Mouse (Mus musculus) spleen, postnatal 36 days (tissue): ENCODE measurements around the gene Eif6.

Experiments used
- DNase-seq, 2 experiments: peaks; one replicate each; pipeline ENCODE4 v3.0.0; 2022; ENCODE audit warnings: low spot score in 2 of 2, mixed read lengths in 1 of 2

Gene Eif6

DNA sequence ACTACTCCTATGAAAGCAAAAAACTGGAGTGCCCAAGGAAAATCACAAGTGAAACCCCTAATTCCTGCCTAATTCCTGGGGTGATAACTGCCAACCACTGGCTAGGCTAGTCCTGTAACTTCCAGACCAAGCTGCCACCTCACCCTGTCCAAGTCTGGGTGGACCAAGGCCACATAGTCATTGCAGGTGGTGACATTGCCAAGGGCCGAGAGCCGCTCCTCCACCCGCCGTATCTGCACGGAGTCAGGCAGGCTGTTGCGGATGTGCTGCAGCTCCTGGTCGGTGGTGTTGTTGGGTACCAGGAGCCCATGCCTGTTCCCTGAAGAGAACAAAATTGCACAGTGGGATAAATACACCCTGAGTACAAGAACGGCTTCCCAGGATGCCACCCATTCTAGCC, 3.0 kb downstream of the Eif6 start:
- DNase-seq: no peak

DNA sequence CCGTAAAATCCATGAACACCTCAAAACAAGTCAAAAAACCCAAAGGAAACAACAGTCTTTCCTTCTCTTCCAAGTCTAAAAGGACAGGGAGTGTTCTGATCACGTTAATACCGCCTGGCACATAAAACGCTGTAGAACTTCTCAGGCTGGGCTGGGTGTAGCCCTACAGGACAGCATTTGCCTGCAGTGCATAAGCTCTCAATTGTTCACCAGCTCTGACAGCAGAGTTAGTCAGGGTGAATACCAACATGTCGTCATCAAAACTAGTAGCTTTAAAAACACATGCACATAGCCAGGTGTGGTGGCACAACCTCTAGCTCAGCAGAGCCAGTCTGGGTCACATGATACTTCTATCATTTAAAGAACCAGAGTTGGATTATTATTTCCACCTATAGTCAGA, 5.9 kb downstream of the Eif6 start:
- DNase-seq: no peak

DNA sequence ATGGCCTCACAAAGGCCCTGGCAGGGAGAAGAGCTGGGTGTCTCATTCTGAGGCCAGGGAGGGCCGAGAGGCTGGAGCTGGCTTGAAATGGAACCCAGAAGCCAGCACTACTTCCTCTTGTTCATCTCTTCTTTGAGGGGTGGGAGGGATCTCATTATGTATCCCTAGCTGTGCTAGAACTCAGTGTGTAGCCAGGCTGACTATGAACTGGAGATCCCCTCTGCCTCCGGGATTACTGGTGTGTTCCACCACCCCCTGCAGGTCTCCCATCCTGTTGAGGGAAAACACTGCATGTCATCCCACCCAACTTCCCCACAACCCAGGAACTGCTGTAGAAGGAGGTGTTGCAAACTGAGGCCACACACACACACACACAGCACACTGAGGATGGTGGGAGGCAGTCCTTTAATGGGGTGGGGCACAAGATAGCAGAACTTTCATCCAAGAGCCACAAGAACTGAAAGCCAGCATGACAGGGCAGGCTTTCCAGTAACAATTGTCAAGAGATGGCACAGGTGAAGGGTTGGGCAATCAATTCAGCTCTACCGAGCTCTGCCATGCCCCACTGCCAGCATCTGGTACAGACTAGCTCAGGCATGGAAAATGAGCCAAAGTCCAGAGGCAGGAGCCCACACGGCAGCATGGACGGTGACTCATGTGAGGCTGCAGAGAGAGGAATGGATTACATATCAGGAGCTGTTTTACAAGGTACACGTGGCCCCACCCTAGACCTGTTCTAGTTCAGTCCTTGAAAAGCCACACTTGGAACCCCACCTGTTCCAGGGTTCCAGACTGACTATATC, 7.1 kb downstream of the Eif6 start:
- DNase-seq: no peak

DNA sequence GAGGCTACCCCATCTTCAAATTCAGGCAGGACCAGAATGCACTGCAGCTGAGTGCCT, 7.5 kb downstream of the Eif6 start, which contains the start of gene BC029722:
TSS of gene BC029722 (minus strand) at position 35 of the 57 bp plus-strand sequence.
- no peak for DNase-seq

DNA sequence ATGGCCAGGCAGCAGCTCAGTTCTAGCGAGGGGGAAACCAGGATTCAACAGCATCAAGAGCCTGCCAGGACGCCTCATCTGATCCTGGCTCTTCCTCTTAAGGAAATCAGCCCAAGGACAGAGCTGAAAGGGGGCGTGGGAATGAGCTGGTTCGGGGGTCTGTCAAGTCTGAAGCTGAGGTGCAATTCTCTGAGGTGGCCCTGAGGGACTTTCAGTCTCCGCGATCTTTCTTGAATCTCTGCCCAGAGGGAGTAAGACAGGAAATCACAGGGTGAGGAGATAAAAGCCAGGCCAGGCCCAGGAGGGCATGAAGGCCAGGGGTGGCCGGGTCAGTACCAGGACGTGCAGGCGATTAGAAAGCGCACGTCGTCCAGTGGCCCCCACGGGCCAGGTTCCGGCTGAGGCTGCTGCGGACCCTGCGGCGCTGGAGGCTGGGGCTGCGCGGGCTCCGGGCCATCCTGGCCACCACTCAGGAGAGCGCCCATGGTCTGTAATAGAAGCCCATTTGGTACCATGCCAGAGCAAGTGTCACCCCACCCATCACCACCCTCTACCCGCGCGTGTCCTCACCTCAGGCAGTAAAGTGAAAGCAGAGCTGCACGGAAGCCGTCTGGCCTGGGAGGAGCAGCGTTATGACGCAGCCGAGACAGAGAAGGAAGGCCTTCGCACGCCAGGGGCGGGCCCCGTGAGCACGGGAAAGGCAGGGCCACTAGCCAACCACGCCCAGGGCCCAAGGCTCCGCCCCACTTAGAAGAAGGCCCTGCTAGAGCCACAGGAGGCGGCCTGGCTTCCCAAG, 7.9 kb downstream of the Eif6 start:
- peak; percentile 95 to 96 for DNase-seq

DNA sequence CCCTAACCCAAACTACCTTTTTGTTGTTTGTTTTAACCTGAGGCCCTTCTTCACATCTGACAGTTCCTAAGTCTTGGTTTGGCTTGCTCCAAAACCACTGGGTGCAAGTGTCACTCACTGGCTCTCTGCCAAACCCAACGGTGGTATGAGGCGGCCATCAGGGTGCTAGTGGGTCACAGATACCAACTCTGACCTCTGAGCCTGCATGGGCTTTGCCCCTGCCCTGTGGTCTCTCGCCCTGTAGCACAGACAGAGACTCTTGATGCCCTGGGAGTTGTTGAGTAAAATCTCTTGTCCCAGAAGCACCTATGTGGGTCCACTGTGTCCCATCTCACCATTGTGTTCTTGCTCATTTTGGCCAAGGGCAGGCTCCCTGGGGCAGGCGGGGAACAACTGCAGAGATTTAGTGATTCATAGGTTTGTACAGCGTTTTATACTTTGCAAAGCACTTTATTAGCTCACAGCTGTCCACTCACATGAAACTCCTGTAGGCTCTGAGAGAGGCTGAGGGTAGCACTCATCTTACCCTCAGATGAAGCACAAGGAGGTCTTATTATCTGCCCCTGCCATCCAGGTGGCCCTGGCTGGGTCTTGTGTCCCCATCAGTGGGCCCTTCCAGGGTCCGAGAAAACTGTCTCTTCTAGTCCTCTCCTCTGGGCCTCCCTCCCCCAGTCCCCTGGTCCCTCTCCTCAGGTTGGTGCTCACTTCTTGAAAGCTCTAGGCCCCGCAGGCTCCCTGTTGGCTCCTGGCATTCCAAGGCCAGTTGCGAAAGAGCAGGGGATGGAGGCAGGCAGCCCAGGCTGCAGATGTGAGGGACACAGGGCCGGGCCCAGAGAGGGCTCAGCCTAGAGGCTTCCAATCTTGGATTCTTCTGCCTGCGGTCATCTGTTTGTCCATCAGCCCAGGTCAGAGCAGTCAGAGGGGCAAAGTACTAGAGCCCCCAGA, 9.2 kb downstream of the Eif6 start:
- DNase-seq: no peak

DNA sequence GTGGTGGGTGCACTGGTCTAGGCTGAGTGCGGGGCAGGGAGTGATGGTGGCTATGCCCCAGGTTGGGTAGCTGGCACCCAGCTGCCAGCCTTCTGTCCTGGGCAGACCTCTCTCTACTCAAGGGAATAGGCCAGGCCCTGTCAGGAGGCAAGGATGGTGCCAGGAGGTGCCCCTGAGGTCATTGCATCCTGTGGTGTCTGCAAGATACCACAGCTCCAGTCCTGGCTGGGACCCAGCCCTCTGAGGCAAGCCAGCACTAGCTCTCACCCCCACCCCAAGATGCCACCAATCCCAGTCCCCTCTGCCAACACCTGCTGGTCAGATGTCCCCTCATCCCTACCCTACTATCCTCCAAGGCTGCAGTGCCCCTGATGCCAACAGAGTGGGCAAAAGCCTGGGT, 10.5 kb downstream of the Eif6 start:
- DNase-seq: no peak

DNA sequence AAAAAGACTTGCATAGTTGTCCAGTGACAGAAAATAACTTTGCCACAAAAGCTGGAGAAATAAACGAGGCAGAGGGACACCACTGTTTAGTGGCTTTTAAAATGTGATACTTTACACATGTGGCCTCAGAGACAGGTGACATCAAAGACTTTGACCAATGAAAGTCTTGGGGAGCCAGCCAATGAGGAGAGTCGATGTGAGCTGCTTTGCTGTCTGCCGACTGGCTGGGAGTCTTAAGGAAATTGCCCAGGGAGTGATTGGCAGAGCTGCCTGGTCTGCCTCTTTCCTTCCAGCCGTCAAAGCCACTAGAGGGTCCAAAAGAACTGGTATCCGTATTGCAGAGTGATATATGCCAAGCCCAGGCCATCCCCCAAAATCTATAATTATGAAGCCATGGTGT, 11.9 kb downstream of the Eif6 start:
- peak in 1 of 2 experiments; percentile 18 for DNase-seq

DNA sequence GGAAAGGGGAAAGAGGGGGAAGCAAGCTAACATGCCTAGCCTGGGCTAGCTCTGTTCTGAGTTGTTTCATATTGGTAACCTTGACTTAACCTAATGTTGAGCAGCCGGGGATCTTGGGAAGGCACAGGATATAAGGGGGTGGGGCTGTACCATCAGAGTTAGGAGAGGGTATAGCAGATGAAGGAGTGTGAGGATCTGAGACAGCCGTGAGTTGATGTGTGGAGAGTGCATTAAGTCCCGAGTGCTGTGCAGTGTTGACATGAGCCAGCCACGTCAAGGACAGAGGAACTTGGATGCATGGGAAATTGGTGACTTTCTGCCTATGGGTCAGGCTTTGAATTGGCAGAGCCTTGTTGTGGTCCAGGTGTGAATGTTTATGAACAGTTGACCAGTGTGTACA, 14.1 kb downstream of the Eif6 start:
- DNase-seq: no peak

DNA sequence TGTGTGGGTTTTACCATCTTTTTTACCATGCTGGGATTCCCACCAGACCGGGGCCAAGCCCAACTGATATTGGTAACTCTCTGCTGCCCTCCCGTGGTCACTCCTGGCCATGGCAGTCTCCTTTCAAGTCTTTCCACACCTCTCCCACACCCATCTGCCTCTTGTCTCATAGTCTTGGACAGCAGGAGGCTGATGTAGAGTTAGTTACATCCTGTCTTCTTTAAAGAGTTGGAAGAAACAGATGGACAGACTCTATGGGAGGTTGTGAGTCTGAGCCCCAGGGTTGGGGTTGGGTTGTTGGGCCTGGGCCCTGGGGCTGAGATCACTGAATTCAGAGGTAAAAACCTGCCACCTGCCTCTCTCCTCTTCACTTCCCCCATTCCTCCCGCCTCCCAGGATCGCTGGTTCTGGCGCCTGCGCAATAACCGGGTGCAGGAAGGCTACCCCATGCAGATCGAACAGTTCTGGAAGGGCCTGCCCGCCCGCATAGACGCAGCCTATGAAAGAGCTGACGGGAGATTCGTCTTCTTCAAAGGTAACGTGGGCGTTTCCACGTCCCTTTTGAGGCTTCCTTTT, 14.8 kb downstream of the Eif6 start:
- DNase-seq: peak; percentile 51 to 67

DNA sequence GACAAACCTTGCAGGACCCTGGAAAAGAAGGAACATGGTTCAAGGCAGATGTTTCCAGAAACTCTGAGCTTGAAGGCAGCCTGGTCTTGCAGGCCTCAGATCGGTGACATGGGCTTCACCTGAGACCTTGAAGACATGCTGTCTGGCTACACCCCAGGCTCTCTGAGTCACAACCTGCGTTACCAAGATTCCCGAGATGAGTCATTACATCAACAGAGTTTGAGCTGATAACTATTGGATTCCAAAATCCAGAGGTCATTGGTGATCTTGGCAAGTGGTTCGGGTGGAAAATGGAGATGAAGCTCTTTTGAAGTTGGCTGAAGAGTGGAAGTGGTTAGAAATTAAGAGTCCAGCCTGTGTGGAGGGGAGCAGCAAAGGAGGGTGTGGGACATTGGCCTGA, 17.1 kb downstream of the Eif6 start:
- no peak for DNase-seq

DNA sequence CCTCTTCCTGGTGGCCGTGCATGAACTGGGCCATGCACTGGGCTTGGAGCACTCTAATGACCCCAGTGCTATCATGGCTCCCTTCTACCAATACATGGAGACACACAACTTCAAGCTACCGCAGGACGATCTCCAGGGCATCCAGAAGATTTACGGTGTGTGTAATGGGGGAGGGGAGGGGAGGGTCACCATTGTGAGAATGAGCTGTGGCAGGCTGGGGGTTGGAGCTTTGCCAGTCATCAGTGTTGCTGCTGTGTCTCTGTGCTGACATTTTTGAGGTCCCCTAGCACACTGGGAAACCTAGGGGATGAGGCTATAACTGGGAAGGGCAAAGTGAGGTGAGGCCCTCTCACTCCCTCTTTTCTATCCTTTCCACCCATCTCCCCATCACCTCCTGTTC, 19.3 kb downstream of the Eif6 start:
- DNase-seq: no peak

DNA sequence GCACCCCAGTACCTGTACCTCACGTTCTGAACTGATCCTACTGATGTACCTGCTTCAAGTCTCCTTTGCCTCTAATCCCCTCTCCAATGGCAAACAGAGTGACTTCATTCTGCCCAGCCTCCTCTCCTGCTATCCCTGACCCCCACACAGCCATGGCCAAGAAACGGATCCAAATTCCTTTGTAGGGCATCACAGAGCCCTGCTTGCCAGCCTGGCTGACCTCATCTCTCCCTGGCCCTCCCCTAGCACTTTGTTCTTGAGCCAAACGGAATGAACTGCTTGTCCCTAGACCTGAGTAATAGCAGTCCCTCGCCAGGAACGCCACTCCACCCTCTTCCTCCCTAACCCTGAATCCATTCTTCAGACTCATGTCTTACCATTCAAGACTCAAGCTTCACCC, 20.2 kb downstream of the Eif6 start:
- DNase-seq: no peak

DNA sequence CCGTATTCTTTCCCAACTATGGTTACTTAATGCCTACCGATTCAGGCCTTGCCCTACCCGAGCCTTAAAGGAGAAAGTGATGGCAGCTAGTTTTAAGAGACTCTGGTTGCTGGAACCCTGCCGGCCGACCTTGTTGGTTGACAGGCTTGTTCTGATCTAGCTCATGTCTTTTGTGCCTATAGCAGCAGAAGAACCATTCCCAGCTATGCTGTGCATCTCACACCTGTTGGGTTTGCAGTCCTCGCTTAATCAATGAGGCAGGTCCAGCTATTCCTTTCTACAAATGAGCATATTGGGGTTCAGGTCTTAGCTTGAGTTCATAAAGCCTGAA, 20.8 kb downstream of the Eif6 start:
- no peak for DNase-seq

DNA sequence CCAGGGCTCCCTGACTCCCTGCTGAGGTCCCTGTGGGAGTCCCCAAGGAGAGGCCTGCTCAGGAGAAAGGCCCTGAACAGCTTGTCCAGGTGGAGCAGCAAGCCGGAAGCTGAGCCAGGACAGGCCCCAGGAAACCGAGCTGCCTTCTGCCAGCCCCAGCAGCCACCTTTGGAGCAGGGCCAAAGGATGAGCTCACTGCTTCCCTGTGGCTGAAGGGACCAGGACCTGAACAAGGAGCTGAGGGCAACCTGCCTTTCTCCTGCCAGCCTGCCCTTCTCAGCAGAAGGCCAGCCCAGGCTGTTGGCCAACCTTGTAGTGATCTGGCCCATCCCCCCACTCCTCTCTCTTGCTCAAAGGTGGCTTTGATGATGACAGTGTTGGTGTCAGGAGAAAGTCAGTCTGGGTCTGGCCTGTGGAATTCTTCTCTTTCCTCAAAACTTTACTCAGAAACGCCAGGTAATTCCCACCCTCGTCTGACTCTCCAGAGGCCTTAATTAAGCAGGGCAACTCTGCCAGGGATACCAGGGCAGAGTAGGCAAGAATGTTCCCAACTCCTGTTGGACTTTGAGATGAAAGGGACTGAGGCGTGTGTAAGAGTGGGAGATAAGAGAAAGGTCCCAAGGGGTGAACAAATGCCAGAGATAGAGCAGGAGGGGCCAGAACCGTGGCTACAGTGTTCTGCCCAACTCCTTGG, 21.3 kb downstream of the Eif6 start:
- no peak for DNase-seq

DNA sequence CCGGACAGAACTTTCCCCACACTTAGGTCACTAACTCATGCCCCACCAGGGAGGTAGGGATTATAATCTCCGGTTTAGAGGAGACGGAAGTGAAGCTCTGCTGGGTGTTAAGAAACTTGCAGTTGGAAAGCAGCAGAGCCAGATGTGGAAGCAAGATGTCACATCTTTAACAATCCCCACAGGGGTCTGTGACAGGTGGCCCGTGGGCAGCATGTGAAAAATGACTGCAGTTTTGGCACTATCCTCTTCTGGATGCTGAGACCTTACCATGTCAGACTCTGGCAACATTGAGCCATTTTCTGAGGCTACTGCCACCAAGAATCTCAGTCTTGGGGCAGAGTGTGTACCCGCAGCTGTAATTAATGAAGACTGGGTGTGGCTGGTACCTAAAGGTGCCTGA, 22.7 kb downstream of the Eif6 start:
- DNase-seq: no peak

DNA sequence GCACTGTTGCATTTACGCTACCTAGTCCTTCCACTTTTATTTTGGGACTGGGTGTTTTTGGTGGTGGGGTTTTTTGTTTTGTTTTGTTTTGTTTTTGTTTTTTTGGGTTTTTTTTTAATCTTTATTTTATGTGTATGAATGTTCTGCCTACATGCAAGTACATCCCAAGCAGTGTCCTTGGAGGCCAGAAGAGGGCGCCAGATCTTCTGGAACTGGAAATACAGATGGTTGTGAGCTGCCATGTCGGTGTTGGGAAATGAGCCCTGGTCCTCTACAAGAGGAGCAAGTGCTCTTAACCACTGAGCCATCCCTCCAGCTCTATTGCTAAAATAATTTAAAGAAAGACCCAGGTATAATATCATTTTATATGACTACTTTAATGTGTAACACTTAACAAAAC, 24.0 kb downstream of the Eif6 start:
- DNase-seq: no peak

DNA sequence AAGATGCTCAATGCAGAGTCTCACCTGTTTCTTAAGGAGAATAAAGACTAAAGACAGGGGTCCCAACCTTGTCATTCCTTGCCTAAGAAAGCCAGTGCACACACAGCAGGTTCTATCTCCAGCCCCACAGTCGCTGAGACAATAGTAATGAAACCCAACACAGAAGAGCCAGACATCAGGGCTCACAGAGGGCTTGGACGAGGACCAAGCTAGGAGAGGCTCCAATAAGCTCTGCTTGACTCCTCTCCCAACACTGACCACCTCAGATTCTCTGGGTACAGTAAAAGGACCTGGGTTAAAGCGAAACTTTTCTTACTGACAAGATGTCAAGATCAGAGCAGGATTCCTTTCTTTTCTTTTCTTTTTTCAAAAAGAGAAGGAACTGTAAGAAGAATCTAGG, 28.1 kb downstream of the Eif6 start:
- no peak for DNase-seq

DNA sequence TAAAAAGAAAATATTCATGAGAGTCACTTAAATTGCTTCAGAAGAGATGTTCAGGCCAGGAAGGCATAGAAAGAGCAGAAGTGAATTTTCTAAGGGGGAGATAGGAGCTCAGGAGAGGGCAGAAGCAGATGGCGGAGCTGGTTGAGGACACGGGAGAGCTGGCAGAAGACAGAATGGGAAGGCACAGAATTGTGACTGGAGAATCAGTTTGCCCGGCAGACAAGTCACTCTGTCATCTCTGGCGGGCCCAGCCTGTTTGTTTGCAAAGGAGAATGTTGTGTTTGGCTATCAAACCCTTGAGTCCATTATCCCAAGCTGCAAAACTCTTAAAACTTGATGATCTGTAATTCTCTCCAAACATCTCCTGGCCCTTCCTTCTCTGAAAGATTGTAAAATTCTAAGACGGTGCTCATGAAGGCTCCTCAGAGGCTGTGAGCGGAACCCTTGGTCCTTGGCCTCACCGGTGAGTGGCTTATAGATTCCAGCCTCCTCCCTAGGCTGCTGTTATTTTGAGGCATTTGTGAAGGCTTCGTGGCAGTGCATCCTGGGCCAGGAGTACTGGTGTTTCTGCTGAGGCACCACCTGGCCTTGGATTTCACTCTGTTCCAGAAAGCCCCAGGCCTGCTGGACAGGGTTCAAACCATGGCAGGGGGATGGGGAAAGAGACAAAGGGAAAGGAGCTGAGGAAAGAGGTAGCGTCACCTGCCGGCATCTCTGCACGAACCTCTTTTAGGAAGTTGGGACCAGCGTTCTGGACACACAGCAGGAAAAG, 31.9 kb downstream of the Eif6 start:
- DNase-seq: no peak

DNA sequence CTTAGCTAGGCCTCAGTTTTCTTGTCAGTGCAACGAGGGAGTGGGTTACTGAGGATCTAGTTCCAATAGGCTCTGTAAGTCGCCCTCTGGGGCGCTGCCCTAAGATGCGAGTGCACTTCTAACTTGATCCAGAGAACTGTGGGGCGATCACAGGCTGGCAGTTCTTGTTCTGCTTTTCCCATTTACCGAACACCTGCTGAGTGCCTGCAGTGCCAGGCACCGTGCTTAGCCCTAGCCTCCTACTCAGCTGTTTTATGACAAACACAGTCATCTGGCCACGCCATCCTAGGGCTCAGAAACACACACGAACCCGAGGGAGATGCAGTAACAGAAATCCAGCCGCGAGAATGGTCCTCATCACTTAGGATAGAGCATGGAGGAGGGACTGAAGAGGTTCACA, 33.8 kb downstream of the Eif6 start:
- no peak for DNase-seq
